Mouse (Mus musculus): ENCODE data around the gene Gcnt4. TPM values are rescaled to one million over a fixed set of nuclear protein-coding genes. Genes with fewer than 3 reads are reported as not detected.

Gcnt4 gene
- polyA plus RNA-seq, 1 experiment from 2014 or later = 0.96 TPM

DNA sequence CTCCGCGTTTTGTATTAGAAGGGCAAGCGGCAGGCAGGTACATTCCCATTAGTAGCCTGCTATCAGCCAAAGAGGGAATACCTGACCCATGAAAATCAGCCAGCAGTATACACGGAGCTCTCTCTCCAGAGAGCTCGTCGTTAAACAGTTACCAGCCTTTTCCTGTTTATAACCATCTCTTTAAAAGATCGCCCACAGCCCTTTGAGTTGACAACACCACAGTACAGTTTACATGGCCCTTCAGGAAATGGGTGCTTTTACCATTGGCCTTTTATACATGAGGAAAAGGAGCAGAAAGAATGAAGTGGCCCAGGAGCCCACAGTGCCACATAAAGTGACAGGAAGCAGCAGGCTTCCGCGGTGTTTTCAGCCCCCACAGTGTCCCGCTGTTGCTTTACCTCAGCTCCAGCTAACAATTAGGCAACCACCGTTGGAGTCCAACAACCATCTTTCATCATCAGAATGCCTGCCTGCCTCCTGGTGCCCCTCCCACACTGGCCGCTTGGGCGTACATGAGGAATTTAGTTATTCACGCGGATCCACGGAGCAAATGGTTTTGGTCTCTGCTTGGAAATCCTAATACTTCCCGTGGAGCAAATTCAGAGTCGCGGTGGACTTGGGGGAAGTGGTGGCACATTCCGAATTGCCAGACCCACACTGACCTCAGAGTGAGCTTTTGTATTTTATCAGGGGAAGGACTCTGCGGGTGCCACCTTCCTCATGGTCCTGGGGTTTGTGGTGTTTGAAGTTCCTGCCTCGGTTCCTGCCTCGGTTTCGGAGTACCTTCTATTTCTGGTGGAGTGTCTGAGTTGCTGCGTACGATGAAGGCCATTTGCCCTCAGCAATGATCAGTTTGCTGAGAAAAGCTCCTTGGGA lies 59.0 kb downstream of the Gcnt4 start:
- H3K27ac ChIP-seq (replicated peaks) = no peak overlapping the region
- H3K9ac ChIP-seq (ENCODE audit: low read length) = no peak overlapping the region
- no peaks in the 10 kb centered on the region for H3K36me3 ChIP-seq (ENCODE audit: control insufficient read depth, insufficient read depth, low read length)
- no peaks in the 10 kb centered on the region for H3K9me3 ChIP-seq (ENCODE audit: control insufficient read depth, low read length)
- H3K4me2 ChIP-seq (replicated peaks; ENCODE audit: low read depth) = no peak overlapping the region
- no peaks in the 10 kb centered on the region for H3K4me1 ChIP-seq (replicated peaks; ENCODE audit: control insufficient read depth, insufficient read depth)
- WGBS = 56% methylated on average over 26 of the region's 26 CpGs
- no peaks in the 10 kb centered on the region for H3K27me3 ChIP-seq (ENCODE audit: control insufficient read depth, insufficient read depth, low read length)
- no peak for ATAC-seq (ENCODE audit: low FRiP score, low TSS enrichment)
- H3K4me3 ChIP-seq (ENCODE audit: low read depth, low read length) = no peak overlapping the region
- no peak for DNase-seq (ENCODE audit: low spot score)
- TF ChIP-seq EP300 (optimal IDR thresholded peaks at IDR 0.05) (no peak), CTCF (IDR thresholded peaks at IDR 0.05; ENCODE audit: low read depth) (no peak)

DNA sequence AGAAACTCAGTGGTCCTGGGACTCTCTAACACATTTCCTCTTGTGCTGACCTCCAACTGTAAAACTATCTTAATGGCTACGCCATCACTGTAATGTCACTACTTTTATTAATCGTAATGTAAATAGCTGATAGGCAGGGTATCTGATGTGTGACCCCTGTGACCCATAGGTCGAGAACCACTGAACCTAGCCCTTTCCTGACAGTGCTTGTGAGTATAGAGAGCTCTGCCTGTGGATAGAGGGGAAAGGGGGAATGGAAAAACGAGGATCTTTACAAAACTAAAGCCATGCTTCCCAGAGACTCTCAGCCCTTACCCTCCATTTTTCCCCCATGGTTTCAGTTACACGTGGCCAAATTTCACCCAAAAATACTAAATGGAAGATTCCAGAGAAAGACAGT lies 60.2 kb downstream of the Gcnt4 start:
- H3K27ac ChIP-seq (replicated peaks) = no peak overlapping the region
- no peaks in the 10 kb centered on the region for H3K4me1 ChIP-seq (replicated peaks; ENCODE audit: control insufficient read depth, insufficient read depth)
- H3K36me3 ChIP-seq (ENCODE audit: control insufficient read depth, insufficient read depth, low read length) = no peaks in the 10 kb centered on the region
- 73% methylated on average over 5 of the region's 5 CpGs for WGBS
- no peaks in the 10 kb centered on the region for H3K27me3 ChIP-seq (ENCODE audit: control insufficient read depth, insufficient read depth, low read length)
- DNase-seq (ENCODE audit: low spot score) = no peak
- H3K9me3 ChIP-seq (ENCODE audit: control insufficient read depth, low read length) = no peaks in the 10 kb centered on the region
- no peak overlapping the region for H3K4me3 ChIP-seq (ENCODE audit: low read depth, low read length)
- TF ChIP-seq EP300 (optimal IDR thresholded peaks at IDR 0.05) (no peak), CTCF (IDR thresholded peaks at IDR 0.05; ENCODE audit: low read depth) (no peak)
- H3K9ac ChIP-seq (ENCODE audit: low read length) = no peak overlapping the region
- no peak overlapping the region for H3K4me2 ChIP-seq (replicated peaks; ENCODE audit: low read depth)
- ATAC-seq (ENCODE audit: low FRiP score, low TSS enrichment) = no peak

DNA sequence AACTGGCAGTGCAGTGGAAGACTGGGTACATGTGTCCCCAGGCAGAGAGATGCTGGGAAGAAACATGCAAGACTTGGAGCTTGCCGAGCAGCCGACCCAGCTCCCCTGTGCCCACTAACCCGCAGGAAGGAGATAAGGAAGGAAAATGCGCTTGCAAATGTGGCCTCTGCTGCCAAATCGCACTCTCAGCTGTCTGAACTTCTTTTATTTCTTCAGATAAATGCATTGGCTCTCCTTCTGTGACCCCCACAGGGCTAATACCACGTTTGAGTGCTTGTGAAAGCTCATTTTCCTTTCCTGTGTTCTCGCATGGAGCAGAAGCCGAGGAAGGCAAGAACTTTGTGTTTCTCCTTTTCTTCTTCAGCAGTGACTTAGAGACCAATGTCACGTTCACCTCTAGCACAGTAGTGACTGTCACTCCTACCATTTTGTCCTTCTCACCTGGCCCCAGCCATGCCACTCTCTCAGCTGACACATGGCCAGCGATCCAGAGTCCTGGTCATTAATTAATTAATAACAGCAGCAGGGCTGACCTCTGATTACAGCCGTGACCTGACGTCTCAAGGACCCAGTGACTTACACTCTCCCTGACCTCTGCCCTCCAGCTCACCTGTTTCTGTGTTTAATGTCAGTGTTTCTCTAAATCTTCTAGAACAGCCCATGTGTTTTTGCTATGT lies 61.2 kb downstream of the Gcnt4 start:
- Histone ChIP-seq H3K9me3 (ENCODE audit: control insufficient read depth, low read length) (no peaks in the 10 kb centered on the region), H3K9ac (ENCODE audit: low read length) (no peak overlapping the region), H3K27ac (replicated peaks) (no peak overlapping the region), H3K4me1 (replicated peaks; ENCODE audit: control insufficient read depth, insufficient read depth) (no peaks in the 10 kb centered on the region), H3K4me2 (replicated peaks; ENCODE audit: low read depth) (no peak overlapping the region), H3K4me3 (ENCODE audit: low read depth, low read length) (no peak overlapping the region), H3K27me3 (ENCODE audit: control insufficient read depth, insufficient read depth, low read length) (no peaks in the 10 kb centered on the region), H3K36me3 (ENCODE audit: control insufficient read depth, insufficient read depth, low read length) (no peaks in the 10 kb centered on the region)
- DNase-seq (ENCODE audit: low spot score) = no peak
- WGBS = 49% methylated on average over 12 of the region's 12 CpGs
- ATAC-seq (ENCODE audit: low FRiP score, low TSS enrichment) = no peak
- TF ChIP-seq CTCF (IDR thresholded peaks at IDR 0.05; ENCODE audit: low read depth) (no peak), EP300 (optimal IDR thresholded peaks at IDR 0.05) (no peak)

DNA sequence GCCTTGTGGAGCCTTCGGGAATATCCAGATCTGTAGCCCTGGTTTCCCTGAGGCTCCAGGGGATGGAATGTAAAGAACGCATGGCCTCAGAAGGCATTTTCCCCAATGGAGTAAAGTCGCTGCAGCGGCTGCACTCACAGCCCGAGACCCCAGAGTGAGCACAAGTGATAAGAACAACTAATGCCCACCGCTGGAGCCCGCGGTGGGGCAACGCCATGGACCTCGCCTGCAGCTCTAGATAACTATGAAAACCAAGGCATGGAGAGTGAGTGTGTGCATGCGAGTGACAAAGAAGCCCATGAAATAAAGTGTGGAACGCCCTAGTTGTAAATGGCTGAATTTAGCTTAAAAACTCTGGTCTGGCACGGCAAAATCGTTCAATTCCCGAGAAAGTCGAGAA lies 64.6 kb downstream of the Gcnt4 start:
- Histone ChIP-seq H3K9ac (ENCODE audit: low read length) (no peak overlapping the region), H3K27me3 (ENCODE audit: control insufficient read depth, insufficient read depth, low read length) (no peaks in the 10 kb centered on the region), H3K4me2 (replicated peaks; ENCODE audit: low read depth) (no peak overlapping the region), H3K4me1 (replicated peaks; ENCODE audit: control insufficient read depth, insufficient read depth) (no peaks in the 10 kb centered on the region), H3K27ac (replicated peaks) (no peak overlapping the region), H3K36me3 (ENCODE audit: control insufficient read depth, insufficient read depth, low read length) (no peaks in the 10 kb centered on the region), H3K9me3 (ENCODE audit: control insufficient read depth, low read length) (no peaks in the 10 kb centered on the region), H3K4me3 (ENCODE audit: low read depth, low read length) (no peak overlapping the region)
- DNase-seq (ENCODE audit: low spot score) = no peak
- no peak for ATAC-seq (ENCODE audit: low FRiP score, low TSS enrichment)
- 94% methylated on average over 16 of the region's 16 CpGs for WGBS
- no peak for TF ChIP-seq EP300 (optimal IDR thresholded peaks at IDR 0.05)
- no peak for TF ChIP-seq CTCF (IDR thresholded peaks at IDR 0.05; ENCODE audit: low read depth)

DNA sequence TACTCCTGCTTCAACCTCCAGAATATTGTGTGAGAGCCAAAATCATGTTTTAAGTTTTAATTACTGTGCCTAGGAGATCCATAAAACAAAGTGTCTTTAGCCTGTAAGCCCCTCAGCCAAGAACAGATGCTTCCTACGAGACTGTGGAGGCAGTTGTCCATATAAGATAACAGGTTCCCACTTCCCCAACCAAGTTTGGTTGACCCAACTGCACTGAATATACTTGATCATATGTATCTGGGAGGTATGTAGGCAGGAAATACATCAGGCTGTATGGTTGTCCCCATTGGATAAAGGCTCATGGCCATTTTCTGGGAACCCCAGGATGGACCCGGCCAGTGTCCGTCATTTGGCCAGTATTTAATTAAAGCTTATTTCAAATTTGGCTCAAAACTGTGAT lies 65.6 kb downstream of the Gcnt4 start:
- DNase-seq (ENCODE audit: low spot score) (no peak), ATAC-seq (ENCODE audit: low FRiP score, low TSS enrichment) (no peak)
- TF ChIP-seq CTCF (IDR thresholded peaks at IDR 0.05; ENCODE audit: low read depth) (no peak), EP300 (optimal IDR thresholded peaks at IDR 0.05) (no peak)
- no peak overlapping the region for H3K4me2 ChIP-seq (replicated peaks; ENCODE audit: low read depth)
- no peak overlapping the region for H3K27ac ChIP-seq (replicated peaks)
- WGBS = 87% methylated on average over 3 of the region's 3 CpGs
- no peaks in the 10 kb centered on the region for H3K36me3 ChIP-seq (ENCODE audit: control insufficient read depth, insufficient read depth, low read length)
- no peaks in the 10 kb centered on the region for H3K4me1 ChIP-seq (replicated peaks; ENCODE audit: control insufficient read depth, insufficient read depth)
- H3K27me3 ChIP-seq (ENCODE audit: control insufficient read depth, insufficient read depth, low read length) = no peaks in the 10 kb centered on the region
- no peak overlapping the region for H3K9ac ChIP-seq (ENCODE audit: low read length)
- no peaks in the 10 kb centered on the region for H3K9me3 ChIP-seq (ENCODE audit: control insufficient read depth, low read length)
- no peak overlapping the region for H3K4me3 ChIP-seq (ENCODE audit: low read depth, low read length)
